Mouse (Mus musculus) C2C12 (cell line): ENCODE measurements around the gene Hoxd11. TPM values are rescaled to one million over a fixed set of nuclear protein-coding genes. Genes with fewer than 3 reads are reported as not detected.

Experiments
- H3K27me3 ChIP-seq: one replicate; pipeline ENCODE4 v1.6.1; 2011; ENCODE audit not compliant: control insufficient read depth, insufficient read depth, insufficient read length
- H3K36me3 ChIP-seq: one replicate; pipeline ENCODE4 v1.6.1; 2011; ENCODE audit not compliant: control insufficient read depth, insufficient read depth
- H3K4me3 ChIP-seq: one replicate; pipeline ENCODE4 v1.5.1; 2011; ENCODE audit warnings: mild to moderate bottlenecking, control low read depth; ENCODE audit not compliant: poor library complexity, insufficient read depth, severe bottlenecking
- H3K79me2 ChIP-seq: one replicate; pipeline ENCODE4 v1.6.1; 2011; ENCODE audit not compliant: control insufficient read depth, insufficient read depth
- H3K79me3 ChIP-seq: one replicate; pipeline ENCODE4 v1.6.1; 2011; ENCODE audit warnings: low read depth, control low read depth
- H3ac ChIP-seq: one replicate; pipeline ENCODE3; 2011; ENCODE audit warnings: low read depth; ENCODE audit not compliant: control insufficient read depth, insufficient read length
- CEBPB ChIP-seq: IDR thresholded peaks from one replicate; pipeline ENCODE4 v1.6.1; 2011; ENCODE audit warnings: low read depth, mild to moderate bottlenecking, control low read depth, moderate library complexity
- CTCF ChIP-seq: IDR thresholded peaks from one replicate; pipeline ENCODE4 v1.5.1; 2011; ENCODE audit not compliant: control insufficient read depth, insufficient read depth, insufficient read length
- FOSL1 ChIP-seq: IDR thresholded peaks from one replicate; pipeline ENCODE4 v1.8.0; 2011; ENCODE audit warnings: mild to moderate bottlenecking, low read length; ENCODE audit not compliant: poor library complexity, insufficient read depth, severe bottlenecking
- MAX ChIP-seq: IDR thresholded peaks from one replicate; pipeline ENCODE4 v1.6.1; 2011; ENCODE audit warnings: mild to moderate bottlenecking, control low read depth
- MYOD1 ChIP-seq: IDR thresholded peaks from one replicate; pipeline ENCODE4 v1.6.1; 2011; ENCODE audit warnings: low read depth; ENCODE audit not compliant: control insufficient read depth, insufficient read length
- MYOG ChIP-seq: IDR thresholded peaks from one replicate; pipeline ENCODE4 v1.6.1; 2011; ENCODE audit not compliant: control insufficient read depth, insufficient read length; ENCODE audit errors: extremely low read depth
- USF1 ChIP-seq: IDR thresholded peaks from one replicate; pipeline ENCODE4 v1.6.1; 2011; ENCODE audit warnings: low read depth, mild to moderate bottlenecking, control low read depth, moderate library complexity
- polyA plus RNA-seq: library from polyadenylated mRNA; unstranded; fragments of >200 nt; fragmentation: generic; extraction: Trizol; gene quantifications from one replicate; pipeline ENCODE4 v1.2.1, GENCODE M21; 2012; ENCODE audit warnings: missing spikeins

Gene Hoxd11
- polyA plus RNA-seq, 1 experiment, result not detected

- H3K36me3 ChIP-seq, result no peaks in the 10 kb centered on the region
- no peak for TF ChIP-seq MAX
- TF ChIP-seq CEBPB, result no peak
- no peak for TF ChIP-seq CTCF
- H3K4me3 ChIP-seq, result no peak overlapping the region
- H3ac ChIP-seq, result no peak overlapping the region
- peaks cover 49% of the 10 kb centered on the region for H3K27me3 ChIP-seq
- no peaks in the 10 kb centered on the region for H3K79me2 ChIP-seq
- no peaks in the 10 kb centered on the region for H3K79me3 ChIP-seq
Observed at GRCm38 (mm10) chr2:74721882-74722281, 42.5 kb downstream of the Hoxd11 start.

- H3K79me3 ChIP-seq, result no peaks in the 10 kb centered on the region
- no peak overlapping the region for H3ac ChIP-seq
- TF ChIP-seq CTCF (no peak), CEBPB (no peak), MAX (no peak), MYOD1 (no peak), FOSL1 (no peak), USF1 (no peak), MYOG (no peak)
- H3K79me2 ChIP-seq, result no peaks in the 10 kb centered on the region
- H3K27me3 ChIP-seq, result peaks cover 59% of the 10 kb centered on the region
- no peak overlapping the region for H3K4me3 ChIP-seq
- no peaks in the 10 kb centered on the region for H3K36me3 ChIP-seq
Observed at GRCm38 (mm10) chr2:74722949-74723348, 43.6 kb downstream of the Hoxd11 start.

DNA sequence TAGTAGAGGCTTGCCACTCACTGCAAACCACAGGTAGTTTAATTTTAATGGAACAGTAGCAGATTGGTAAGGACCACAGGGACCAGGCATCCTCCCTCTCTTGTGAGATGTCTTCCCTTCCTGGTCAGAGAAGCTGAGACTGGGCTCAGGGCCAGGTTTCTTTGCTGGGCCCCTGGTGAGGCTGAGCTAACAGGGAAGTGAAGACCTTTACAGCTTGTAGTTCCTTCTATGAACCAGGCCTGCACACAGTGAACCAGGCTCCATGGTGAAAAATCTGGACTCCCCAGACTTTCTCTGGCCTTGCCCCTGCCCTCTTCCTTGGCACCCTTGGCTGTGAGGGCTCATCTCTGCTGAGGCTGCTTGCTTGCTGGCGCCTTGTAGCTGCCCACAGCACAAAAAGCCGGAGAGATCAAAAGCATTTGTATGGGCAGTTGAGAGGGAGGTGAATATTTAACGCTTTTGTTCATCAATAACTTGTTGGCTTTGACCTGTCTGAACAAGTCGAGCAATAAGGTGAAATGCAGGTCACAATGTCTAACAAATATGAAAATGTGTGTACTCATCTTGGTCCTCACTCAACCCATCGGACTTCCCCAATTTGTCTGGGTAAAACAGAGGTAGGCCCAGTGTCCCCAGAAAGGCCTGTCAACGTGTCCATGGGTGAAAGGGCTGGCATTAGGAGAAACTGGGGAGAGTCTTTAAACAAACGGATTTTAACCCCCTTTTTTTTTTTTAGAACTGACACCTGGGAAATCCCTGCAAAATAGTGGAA, 45.1 kb downstream of the Hoxd11 start:
- H3K36me3 ChIP-seq, result no peaks in the 10 kb centered on the region

GRCm38 (mm10) chr2:74725171-74725570, 45.8 kb downstream of the Hoxd11 start:
- Histone ChIP-seq H3K27me3 (peaks cover 65% of the 10 kb centered on the region), H3K4me3 (no peak overlapping the region), H3K79me3 (no peaks in the 10 kb centered on the region), H3K79me2 (no peaks in the 10 kb centered on the region), H3ac (no peak overlapping the region), H3K36me3 (no peaks in the 10 kb centered on the region)
- TF ChIP-seq CTCF (no peak), USF1 (no peak), FOSL1 (no peak), MAX (no peak), MYOD1 (no peak), MYOG (no peak), CEBPB (no peak)

More for the DNA sequence above, 45.1 kb downstream of the Hoxd11 start:
- Histone ChIP-seq H3K79me3 (no peaks in the 10 kb centered on the region), H3ac (no peak overlapping the region), H3K79me2 (no peaks in the 10 kb centered on the region), H3K27me3 (peaks cover 67% of the 10 kb centered on the region), H3K4me3 (no peak overlapping the region)
- TF ChIP-seq MAX (no peak), CEBPB (no peak), FOSL1 (no peak), CTCF (no peak), MYOD1 (no peak), USF1 (no peak), MYOG (no peak)

DNA sequence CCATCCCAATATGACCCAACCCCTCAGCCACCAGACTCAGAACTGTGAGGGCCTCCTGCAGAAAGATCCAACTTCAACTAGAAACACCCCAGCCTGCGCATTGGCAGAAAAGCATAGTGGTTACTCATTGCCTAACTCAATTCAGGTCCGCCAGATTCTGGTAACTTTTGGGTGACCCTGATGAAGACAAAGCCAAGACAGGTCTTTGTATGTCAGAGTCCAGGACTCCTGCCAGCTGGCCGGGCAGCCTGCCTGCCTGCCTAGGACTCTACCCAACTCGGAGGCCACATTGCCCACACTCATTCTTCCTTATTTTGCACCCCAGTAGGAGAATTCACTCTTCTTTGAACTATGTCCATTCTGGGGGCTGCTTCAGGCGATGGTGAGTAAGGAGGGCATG, 47.2 kb downstream of the Hoxd11 start, which contains the start of gene Gm28230:
TSS of gene Gm28230 (plus strand) at position 178 of the 400 bp plus-strand sequence.
- no peaks in the 10 kb centered on the region for H3K79me2 ChIP-seq
- TF ChIP-seq FOSL1, result no peak
- no peak for TF ChIP-seq MYOD1
- TF ChIP-seq MAX, result no peak
- TF ChIP-seq CEBPB, result no peak
- TF ChIP-seq CTCF, result no peak
- TF ChIP-seq USF1, result no peak
- TF ChIP-seq MYOG, result no peak
- H3K27me3 ChIP-seq, result peaks cover 64% of the 10 kb centered on the region
- H3K79me3 ChIP-seq, result no peaks in the 10 kb centered on the region
- no peak within 1 kb of the TSS for H3ac ChIP-seq
- H3K4me3 ChIP-seq, result no peak within 1 kb of the TSS
- no peaks in the 10 kb centered on the region for H3K36me3 ChIP-seq

DNA sequence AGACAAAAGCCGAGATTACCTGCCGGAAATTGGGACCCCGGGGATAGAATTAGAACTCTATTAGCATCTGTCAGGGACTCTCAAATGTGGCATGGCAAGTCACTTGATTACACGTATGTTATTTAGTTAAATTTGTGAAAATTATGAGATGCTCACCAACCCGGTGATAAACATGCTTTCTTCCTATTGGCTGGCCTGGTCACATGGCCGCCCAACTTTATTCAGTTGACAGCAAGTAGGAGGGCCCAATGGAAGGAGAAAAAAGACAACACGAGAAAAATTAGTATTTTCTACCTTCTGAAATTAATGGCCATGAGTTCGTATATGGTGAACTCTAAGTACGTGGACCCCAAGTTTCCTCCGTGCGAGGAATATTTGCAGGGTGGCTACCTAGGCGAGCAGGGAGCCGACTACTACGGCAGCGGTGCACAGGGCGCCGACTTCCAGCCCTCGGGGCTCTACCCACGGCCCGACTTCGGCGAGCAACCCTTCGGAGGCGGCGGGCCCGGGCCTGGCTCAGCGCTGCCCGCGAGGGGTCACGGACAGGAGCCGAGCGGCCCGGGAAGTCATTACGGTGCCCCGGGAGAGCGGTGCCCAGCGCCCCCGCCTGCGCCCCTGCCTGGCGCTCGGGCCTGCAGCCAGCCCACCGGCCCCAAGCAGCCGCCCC, 47.7 kb downstream of the Hoxd11 start:
- TF ChIP-seq CTCF, result no peak
- peak; percentile 34 for TF ChIP-seq USF1
- H3K79me3 ChIP-seq, result no peaks in the 10 kb centered on the region
- H3K79me2 ChIP-seq, result no peaks in the 10 kb centered on the region
- no peak overlapping the region for H3K4me3 ChIP-seq
- H3K27me3 ChIP-seq, result peaks cover 68% of the 10 kb centered on the region
- H3ac ChIP-seq, result no peak overlapping the region
- H3K36me3 ChIP-seq, result no peaks in the 10 kb centered on the region
